Mouse (Mus musculus) liver, embryonic 13.5 days (tissue): ENCODE measurements at regions not wholly inside any gene's neighbourhood (a gene's known extent, or its start where the extent isn't known, plus 50 kb on each side); places are given as distances from the start of the nearest gene placed in this dataset.

Experiments
- ATAC-seq: fragments of 200-750 bp; cut with Nextera tagmentation; 2 replicates; pipeline ENCODE4 v1.8.0; 2017; ENCODE audit warnings: low read depth, mild to moderate bottlenecking, moderate number of reproducible peaks, moderate library complexity
- DNase-seq: peaks from one replicate; pipeline ENCODE4 v3.0.0; 2022
- H3K27ac ChIP-seq: fragments of 300-500 bp; sonication (generic); 2 replicates; pipeline ENCODE4 v1.5.1; 2015; ENCODE audit warnings: moderate library complexity, mild to moderate bottlenecking, inconsistent platforms
- H3K27me3 ChIP-seq: fragments of 300-500 bp; sonication (generic); 2 replicates; pipeline ENCODE4 v1.6.1; 2015; ENCODE audit warnings: mild to moderate bottlenecking, inconsistent platforms
- H3K36me3 ChIP-seq: fragments of 300-500 bp; sonication (generic); 2 replicates; pipeline ENCODE4 v1.6.1; 2015; ENCODE audit warnings: mild to moderate bottlenecking, inconsistent platforms
- H3K4me1 ChIP-seq: fragments of 300-500 bp; sonication (generic); replicated peaks from 2 replicates; pipeline ENCODE4 v1.6.1; 2015; ENCODE audit warnings: inconsistent platforms
- H3K4me2 ChIP-seq: fragments of 300-500 bp; sonication (generic); 2 replicates; pipeline ENCODE4 v1.6.1; 2015; ENCODE audit warnings: inconsistent platforms, mild to moderate bottlenecking, moderate library complexity
- H3K4me3 ChIP-seq: fragments of 300-500 bp; sonication (generic); replicated peaks from 2 replicates; pipeline ENCODE4 v1.5.1; 2015; ENCODE audit warnings: mild to moderate bottlenecking, inconsistent platforms
- H3K9ac ChIP-seq: fragments of 300-500 bp; sonication (generic); 2 replicates; pipeline ENCODE4 v1.6.1; 2015; ENCODE audit warnings: mild to moderate bottlenecking, inconsistent platforms
- H3K9me3 ChIP-seq: fragments of 300-500 bp; sonication (generic); replicated peaks from 2 replicates; pipeline ENCODE4 v1.6.1; 2016; ENCODE audit warnings: inconsistent platforms
- WGBS: fragments of 180-500 bp; shearing (Covaris S2); methylation state at CpG from one replicate; pipeline ENCODE4 v1.1.7; 2015; ENCODE audit not compliant: insufficient replicate concordance; 5-methylcytosine and 5-hydroxymethylcytosine counted together

GRCm38 (mm10) chr12:35674487-35674886, 139.6 kb upstream of the Ahr start:
- Histone ChIP-seq H3K36me3 (no peaks in the 10 kb centered on the region), H3K4me2 (no peak overlapping the region), H3K27me3 (no peaks in the 10 kb centered on the region), H3K9ac (no peak overlapping the region), H3K9me3 (no peaks in the 10 kb centered on the region), H3K4me1 (no peaks in the 10 kb centered on the region), H3K4me3 (no peak overlapping the region), H3K27ac (no peak overlapping the region)
- WGBS: 41% methylated on average over 6 of the region's 6 CpGs
- DNase-seq: no peak
- ATAC-seq: no peak

- Histone ChIP-seq H3K4me3 (no peak overlapping the region), H3K9ac (no peak overlapping the region), H3K27me3 (no peaks in the 10 kb centered on the region), H3K4me2 (no peak overlapping the region), H3K36me3 (no peaks in the 10 kb centered on the region), H3K4me1 (no peaks in the 10 kb centered on the region), H3K9me3 (no peaks in the 10 kb centered on the region), H3K27ac (no peak overlapping the region)
- DNase-seq: no peak
- ATAC-seq: no peak
- WGBS: 66% methylated on average over 4 of the region's 4 CpGs
These were observed 136.1 kb upstream of the Ahr start for GRCm38 (mm10) chr12:35670980-35671379.

GRCm38 (mm10) chr12:35668716-35669115, 133.9 kb upstream of the Ahr start:
- no peak for DNase-seq
- no peak for ATAC-seq

GRCm38 (mm10) chr12:35667705-35668104, 132.9 kb upstream of the Ahr start:
- no peaks in the 10 kb centered on the region for H3K9me3 ChIP-seq

More at GRCm38 (mm10) chr12:35668716-35669115, 133.9 kb upstream of the Ahr start:
- Histone ChIP-seq H3K27ac (no peak overlapping the region), H3K4me2 (no peak overlapping the region), H3K4me3 (no peak overlapping the region), H3K9me3 (no peaks in the 10 kb centered on the region), H3K4me1 (no peaks in the 10 kb centered on the region), H3K36me3 (no peaks in the 10 kb centered on the region), H3K27me3 (no peaks in the 10 kb centered on the region), H3K9ac (no peak overlapping the region)
- WGBS: 62% methylated on average over 1 of the region's 1 CpGs

GRCm38 (mm10) chr12:35667218-35667617, 132.4 kb upstream of the Ahr start:
- Histone ChIP-seq H3K36me3 (no peaks in the 10 kb centered on the region), H3K9me3 (no peaks in the 10 kb centered on the region), H3K27ac (no peak overlapping the region), H3K4me1 (no peaks in the 10 kb centered on the region), H3K9ac (no peak overlapping the region), H3K27me3 (no peaks in the 10 kb centered on the region), H3K4me2 (no peak overlapping the region), H3K4me3 (no peak overlapping the region)
- ATAC-seq: peak; percentile 52
- no peak for DNase-seq

More at GRCm38 (mm10) chr12:35667705-35668104, 132.9 kb upstream of the Ahr start:
- Histone ChIP-seq H3K27me3 (no peaks in the 10 kb centered on the region), H3K4me2 (no peak overlapping the region), H3K36me3 (no peaks in the 10 kb centered on the region), H3K27ac (peak overlapping the region; percentile 50; the same call in 1 of the 2 replicates), H3K4me1 (no peaks in the 10 kb centered on the region), H3K4me3 (no peak overlapping the region), H3K9ac (no peak overlapping the region)
- WGBS: 68% methylated on average over 3 of the region's 3 CpGs
- no peak for DNase-seq
- ATAC-seq: peak; percentile 76

GRCm38 (mm10) chr12:35666062-35666461, 131.2 kb upstream of the Ahr start:
- no peak for ATAC-seq
- H3K27me3 ChIP-seq: no peaks in the 10 kb centered on the region
- no peaks in the 10 kb centered on the region for H3K4me1 ChIP-seq
- no peak overlapping the region for H3K9ac ChIP-seq
- no peak overlapping the region for H3K4me3 ChIP-seq
- 38% methylated on average over 2 of the region's 2 CpGs for WGBS
- no peaks in the 10 kb centered on the region for H3K9me3 ChIP-seq
- H3K27ac ChIP-seq: no peak overlapping the region
- DNase-seq: no peak
- H3K4me2 ChIP-seq: no peak overlapping the region
- no peaks in the 10 kb centered on the region for H3K36me3 ChIP-seq

- WGBS: 50% methylated on average over 1 of the region's 1 CpGs
- DNase-seq: no peak
These were observed 128.2 kb upstream of the Ahr start for GRCm38 (mm10) chr12:35663062-35663461.

GRCm38 (mm10) chr12:35656563-35656962, 121.7 kb upstream of the Ahr start:
- Histone ChIP-seq H3K4me1 (no peaks in the 10 kb centered on the region), H3K4me2 (no peak overlapping the region), H3K9ac (no peak overlapping the region), H3K4me3 (no peak overlapping the region), H3K36me3 (no peaks in the 10 kb centered on the region), H3K27me3 (no peaks in the 10 kb centered on the region), H3K9me3 (no peaks in the 10 kb centered on the region), H3K27ac (no peak overlapping the region)
- no peak for DNase-seq
- no peak for ATAC-seq
- 52% methylated on average over 3 of the region's 3 CpGs for WGBS

More at GRCm38 (mm10) chr12:35663062-35663461, 128.2 kb upstream of the Ahr start:
- no peak overlapping the region for H3K4me3 ChIP-seq
- no peaks in the 10 kb centered on the region for H3K27me3 ChIP-seq
- H3K9ac ChIP-seq: no peak overlapping the region
- ATAC-seq: no peak
- no peak overlapping the region for H3K27ac ChIP-seq
- H3K4me2 ChIP-seq: no peak overlapping the region
- H3K4me1 ChIP-seq: no peaks in the 10 kb centered on the region
- H3K9me3 ChIP-seq: no peaks in the 10 kb centered on the region
- H3K36me3 ChIP-seq: no peaks in the 10 kb centered on the region

- no peaks in the 10 kb centered on the region for H3K9me3 ChIP-seq
- 52% methylated on average over 3 of the region's 3 CpGs for WGBS
- no peak overlapping the region for H3K9ac ChIP-seq
- ATAC-seq (no peak), DNase-seq (no peak)
- H3K27ac ChIP-seq: no peak overlapping the region
- H3K36me3 ChIP-seq: no peaks in the 10 kb centered on the region
- no peaks in the 10 kb centered on the region for H3K27me3 ChIP-seq
- H3K4me3 ChIP-seq: no peak overlapping the region
- no peaks in the 10 kb centered on the region for H3K4me1 ChIP-seq
- H3K4me2 ChIP-seq: no peak overlapping the region
These were observed 114.9 kb upstream of the Ahr start for GRCm38 (mm10) chr12:35649772-35650171.

GRCm38 (mm10) chr12:35642473-35642872, 107.6 kb upstream of the Ahr start:
- H3K4me2 ChIP-seq: no peak overlapping the region
- no peaks in the 10 kb centered on the region for H3K9me3 ChIP-seq
- no peaks in the 10 kb centered on the region for H3K27me3 ChIP-seq
- no peaks in the 10 kb centered on the region for H3K4me1 ChIP-seq
- no peak overlapping the region for H3K4me3 ChIP-seq
- no peak overlapping the region for H3K27ac ChIP-seq
- H3K36me3 ChIP-seq: no peaks in the 10 kb centered on the region
- DNase-seq: no peak
- no peak overlapping the region for H3K9ac ChIP-seq
- ATAC-seq: no peak

GRCm38 (mm10) chr12:35641741-35642140, 106.9 kb upstream of the Ahr start:
- H3K4me1 ChIP-seq: no peaks in the 10 kb centered on the region
- 44% methylated on average over 1 of the region's 1 CpGs for WGBS
- DNase-seq: no peak
- no peaks in the 10 kb centered on the region for H3K36me3 ChIP-seq
- H3K27me3 ChIP-seq: no peaks in the 10 kb centered on the region
- no peaks in the 10 kb centered on the region for H3K9me3 ChIP-seq
- no peak overlapping the region for H3K27ac ChIP-seq
- ATAC-seq: no peak
- H3K9ac ChIP-seq: no peak overlapping the region
- H3K4me3 ChIP-seq: no peak overlapping the region
- no peak overlapping the region for H3K4me2 ChIP-seq

- Histone ChIP-seq H3K4me3 (no peak overlapping the region), H3K4me2 (no peak overlapping the region), H3K9me3 (no peaks in the 10 kb centered on the region), H3K4me1 (no peaks in the 10 kb centered on the region), H3K9ac (no peak overlapping the region), H3K27me3 (no peaks in the 10 kb centered on the region), H3K36me3 (no peaks in the 10 kb centered on the region), H3K27ac (no peak overlapping the region)
- 52% methylated on average over 3 of the region's 3 CpGs for WGBS
- DNase-seq (no peak), ATAC-seq (no peak)
These were observed 106.1 kb upstream of the Ahr start for GRCm38 (mm10) chr12:35640911-35641345.
